Mouse (Mus musculus) heart, embryonic 12.5 days (tissue): Measurements from ENCODE around the gene Acvr1b. TPM values are rescaled to one million over a fixed set of nuclear protein-coding genes. Genes with fewer than 3 reads are reported as not detected.

Experiments used
- ATAC-seq: fragments of 200-750 bp; cut with Nextera tagmentation; 2 replicates; pipeline ENCODE4 v1.8.0; 2017; ENCODE audit warnings: moderate TSS enrichment, moderate library complexity; ENCODE audit not compliant: insufficient number of reproducible peaks, low FRiP score
- H3K27ac ChIP-seq: fragments of 300-500 bp; sonication (generic); 2 replicates; pipeline ENCODE4 v1.5.1; 2016; ENCODE audit warnings: mild to moderate bottlenecking, moderate library complexity; ENCODE audit not compliant: poor library complexity, severe bottlenecking
- H3K27me3 ChIP-seq: fragments of 300-500 bp; sonication (generic); replicated peaks from 2 replicates; pipeline ENCODE4 v1.6.1; 2016; ENCODE audit warnings: mild to moderate bottlenecking, moderate library complexity
- H3K36me3 ChIP-seq: fragments of 300-500 bp; sonication (generic); 2 replicates; pipeline ENCODE4 v1.6.1; 2016; ENCODE audit warnings: mild to moderate bottlenecking, moderate library complexity
- H3K4me1 ChIP-seq: fragments of 300-500 bp; sonication (generic); replicated peaks from 2 replicates; pipeline ENCODE4 v1.6.1; 2016; ENCODE audit warnings: mild to moderate bottlenecking
- H3K4me2 ChIP-seq: fragments of 300-500 bp; sonication (generic); 2 replicates; pipeline ENCODE4 v1.6.1; 2016; ENCODE audit warnings: mild to moderate bottlenecking, moderate library complexity
- H3K4me3 ChIP-seq: fragments of 300-500 bp; sonication (generic); 2 replicates; pipeline ENCODE4 v1.5.1; 2016; ENCODE audit warnings: mild to moderate bottlenecking
- H3K9ac ChIP-seq: fragments of 300-500 bp; sonication (generic); 2 replicates; pipeline ENCODE4 v1.6.1; 2016; ENCODE audit warnings: mild to moderate bottlenecking, moderate library complexity
- H3K9me3 ChIP-seq: fragments of 300-500 bp; sonication (generic); replicated peaks from 2 replicates; pipeline ENCODE4 v1.6.1; 2016; ENCODE audit warnings: mild to moderate bottlenecking, moderate library complexity
- WGBS: fragments of 180-500 bp; shearing (Covaris S2); methylation state at CpG from one replicate; pipeline ENCODE4 v1.1.7; 2016; 5-methylcytosine and 5-hydroxymethylcytosine counted together
- polyA plus RNA-seq: library from polyadenylated mRNA; unstranded; fragments of >200 nt; fragmentation: Nextera tagmentation; extraction: Ambion mirVana; gene quantifications from 2 replicates; pipeline ENCODE4 v1.2.1, GENCODE M21; 2016

Gene Acvr1b
- 6.8 TPM in 2 replicates for polyA plus RNA-seq

DNA sequence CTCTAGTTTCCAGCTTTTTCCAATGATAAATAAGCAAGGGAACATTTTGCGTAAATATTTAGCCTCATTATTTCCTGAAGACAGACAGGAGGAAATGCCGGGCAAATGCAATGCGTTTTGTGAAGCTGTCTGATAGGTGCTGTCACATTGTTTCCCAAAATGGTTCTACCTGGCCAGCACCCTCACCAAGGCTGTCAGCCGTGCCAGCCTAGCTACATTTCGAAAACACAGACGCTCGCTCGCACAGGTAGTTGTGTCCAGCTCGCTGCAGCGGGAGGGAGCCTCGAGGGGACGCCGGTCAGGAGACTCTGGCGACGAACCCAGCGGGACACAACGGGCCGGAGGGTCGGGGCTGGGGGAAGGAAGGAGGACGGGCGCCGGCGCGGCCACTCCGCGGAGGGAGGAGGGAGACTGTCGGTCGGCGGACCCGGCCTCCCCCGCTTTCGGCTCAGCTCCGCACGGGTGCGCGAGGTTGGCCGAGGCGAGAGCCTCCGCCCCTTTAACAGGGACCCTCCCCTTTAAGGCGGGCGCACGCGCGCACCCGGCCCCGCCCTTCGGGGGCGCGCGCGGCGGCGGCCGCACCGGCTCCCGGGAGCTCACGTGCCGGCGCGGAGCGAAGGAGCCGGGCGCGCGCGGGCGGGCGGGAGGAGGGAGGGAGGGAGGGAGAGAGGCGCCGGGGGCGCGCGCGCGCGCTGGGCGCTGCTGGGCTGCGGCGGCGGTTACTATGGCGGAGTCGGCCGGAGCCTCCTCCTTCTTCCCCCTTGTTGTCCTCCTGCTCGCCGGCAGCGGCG, at the start of gene Acvr1b:
Acvr1b (plus strand) TSS at position 647 of the 791 bp plus-strand sequence.
- Histone ChIP-seq H3K27me3 (no peaks in the 10 kb centered on the region), H3K4me2 (peak within 1 kb of the TSS; percentile 98), H3K36me3 (no peaks in the 10 kb centered on the region), H3K4me1 (peaks cover 45% of the 10 kb centered on the region), H3K9me3 (no peaks in the 10 kb centered on the region), H3K4me3 (peak within 1 kb of the TSS; percentile 94), H3K27ac (peak within 1 kb of the TSS; percentile 80), H3K9ac (peak within 1 kb of the TSS; percentile 98)
- ATAC-seq, result peak; percentile 93
- under 1% methylated on average over 37 of the region's 87 CpGs for WGBS

DNA sequence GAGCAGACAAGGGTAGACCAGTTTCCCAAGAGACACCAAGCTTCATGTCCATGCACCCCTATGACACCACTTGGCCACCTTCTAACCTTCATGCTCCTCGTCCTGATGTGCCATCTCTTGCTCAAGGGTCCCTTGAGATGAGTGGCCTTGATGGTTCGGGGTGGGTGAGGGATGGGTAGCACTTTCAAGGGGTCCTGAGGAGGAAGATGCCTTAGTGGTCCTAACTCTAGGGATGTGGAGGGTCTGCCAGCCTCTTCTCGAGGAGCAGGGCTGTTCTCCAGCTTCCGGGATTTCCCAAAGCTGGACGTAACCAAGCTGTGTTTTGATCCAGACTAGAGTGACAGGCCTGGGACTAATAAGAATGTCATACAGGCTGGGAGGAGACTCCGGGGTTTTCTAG, 48.3 kb upstream of the Acvr1b start:
- no peaks in the 10 kb centered on the region for H3K9me3 ChIP-seq
- no peak overlapping the region for H3K27ac ChIP-seq
- ATAC-seq, result no peak
- H3K4me3 ChIP-seq, result no peak overlapping the region
- no peak overlapping the region for H3K9ac ChIP-seq
- 81% methylated on average over 6 of the region's 6 CpGs for WGBS
- no peaks in the 10 kb centered on the region for H3K36me3 ChIP-seq
- H3K27me3 ChIP-seq, result peaks cover 51% of the 10 kb centered on the region
- H3K4me1 ChIP-seq, result peaks cover 26% of the 10 kb centered on the region
- no peak overlapping the region for H3K4me2 ChIP-seq

DNA sequence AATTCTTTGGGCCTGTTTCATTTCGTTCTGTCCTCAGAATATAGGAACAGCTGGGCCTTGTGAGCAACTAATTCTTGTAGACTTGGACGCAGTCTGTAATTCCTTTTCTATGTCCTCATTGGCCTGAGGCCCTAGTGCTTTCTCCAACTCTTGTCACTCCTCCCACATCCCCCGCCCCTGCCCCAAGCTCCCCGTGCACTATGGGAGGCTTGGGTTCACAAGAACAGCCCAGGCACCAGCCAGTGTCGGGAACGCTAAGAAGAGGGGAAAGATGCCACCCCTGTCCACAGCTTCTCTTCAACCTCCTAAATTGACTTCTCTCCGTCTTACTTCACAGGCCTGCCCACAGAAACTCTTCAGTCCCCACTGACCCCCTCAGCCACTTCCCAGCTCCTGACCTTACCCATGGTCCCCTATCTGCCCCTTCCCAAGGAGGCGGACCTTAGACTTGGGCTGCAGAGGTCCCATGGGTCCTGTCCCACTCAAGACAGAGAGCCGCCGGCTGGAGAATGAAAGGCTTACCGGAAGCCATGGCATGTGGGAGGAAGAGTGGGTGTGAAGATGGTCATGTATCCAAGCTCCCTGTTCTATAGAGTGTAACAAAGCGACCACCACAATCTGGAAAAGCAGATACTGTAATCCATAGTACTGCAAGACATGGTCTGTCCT, 46.9 kb upstream of the Acvr1b start:
- Histone ChIP-seq H3K9ac (no peak overlapping the region), H3K27me3 (peaks cover 51% of the 10 kb centered on the region), H3K4me1 (peaks cover 37% of the 10 kb centered on the region), H3K36me3 (no peaks in the 10 kb centered on the region), H3K4me2 (no peak overlapping the region), H3K9me3 (no peaks in the 10 kb centered on the region), H3K27ac (no peak overlapping the region), H3K4me3 (no peak overlapping the region)
- 65% methylated on average over 12 of the region's 12 CpGs for WGBS
- no peak for ATAC-seq

DNA sequence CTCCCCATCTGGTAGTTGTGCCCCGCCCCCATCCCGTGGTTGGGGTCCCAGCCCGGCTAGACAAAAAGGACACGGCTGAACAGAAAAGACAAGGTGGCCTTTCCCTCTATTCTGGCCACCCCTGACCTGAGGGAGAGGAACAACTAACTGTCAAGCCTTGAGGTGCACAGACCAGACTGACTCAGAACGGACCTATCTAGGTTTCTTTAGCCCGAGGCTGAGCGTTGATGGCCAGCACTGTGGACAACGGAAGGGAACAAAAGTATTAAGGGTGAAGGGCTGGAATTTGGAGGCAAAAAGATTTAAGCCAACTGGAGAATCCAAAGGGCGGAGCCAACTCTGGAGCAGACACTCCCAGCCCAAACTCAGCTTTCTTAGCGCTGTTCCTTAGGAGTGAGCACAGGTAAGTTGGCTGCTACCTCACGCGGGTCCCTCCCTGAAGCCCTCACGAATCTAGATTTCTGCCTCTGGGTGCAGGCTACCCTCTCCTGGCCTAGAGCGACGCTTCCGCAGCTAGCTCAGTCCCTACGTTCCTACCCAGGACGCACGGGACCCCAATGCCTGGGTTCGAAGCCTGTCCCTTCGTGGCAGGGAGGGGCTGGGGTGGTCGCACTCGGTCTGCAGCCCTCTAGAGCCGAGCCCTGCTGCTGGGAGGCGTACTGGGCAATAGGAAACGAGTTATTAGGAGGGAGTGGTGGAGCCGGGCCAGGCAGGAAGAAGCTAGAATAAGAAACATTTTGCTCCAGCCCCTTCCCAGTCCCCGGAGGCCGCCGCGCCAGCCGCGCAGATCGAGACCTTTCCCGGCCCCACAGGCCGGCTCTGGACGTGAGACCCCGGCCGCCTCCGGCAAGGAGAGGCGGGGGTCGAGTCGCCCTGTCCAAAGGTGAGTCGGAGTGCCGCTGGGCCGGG, 45.4 kb upstream of the Acvr1b start, which contains the start of gene Acvrl1:
Acvrl1 (plus strand) TSS at position 342 of the 909 bp plus-strand sequence.
- no peak for ATAC-seq
- peak within 1 kb of the TSS; percentile 46 for H3K4me3 ChIP-seq
- peak within 1 kb of the TSS; percentile 75 for H3K4me2 ChIP-seq
- H3K27me3 ChIP-seq, result peaks cover 59% of the 10 kb centered on the region
- WGBS, result 5% methylated on average over 46 of the region's 46 CpGs
- no peaks in the 10 kb centered on the region for H3K9me3 ChIP-seq
- no peaks in the 10 kb centered on the region for H3K36me3 ChIP-seq
- H3K4me1 ChIP-seq, result peaks cover 32% of the 10 kb centered on the region
- peak within 1 kb of the TSS; percentile 62 for H3K9ac ChIP-seq
- no peak within 1 kb of the TSS for H3K27ac ChIP-seq

DNA sequence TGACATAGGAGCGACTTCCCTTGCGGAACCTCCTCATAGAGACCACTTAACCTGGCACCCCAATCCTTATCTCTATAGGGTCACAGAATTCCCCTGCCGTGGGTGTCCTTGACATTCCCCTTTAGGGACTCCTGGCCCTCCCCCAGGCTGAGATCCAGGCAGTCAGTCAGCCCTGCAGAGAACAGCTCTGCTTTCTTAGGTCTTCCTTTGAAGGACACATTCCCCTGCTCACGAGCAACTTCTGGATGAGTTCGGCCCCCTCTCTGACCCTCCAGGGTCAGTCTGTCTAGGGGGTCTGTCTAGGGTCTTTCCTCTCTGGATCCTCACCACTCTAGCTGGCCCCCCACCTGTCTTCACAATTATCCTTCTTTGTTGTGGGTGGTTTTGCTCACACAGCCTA, 44.5 kb upstream of the Acvr1b start:
- peaks cover 59% of the 10 kb centered on the region for H3K27me3 ChIP-seq
- no peak for ATAC-seq
- no peaks in the 10 kb centered on the region for H3K36me3 ChIP-seq
- H3K27ac ChIP-seq, result no peak overlapping the region
- H3K4me1 ChIP-seq, result peaks cover 40% of the 10 kb centered on the region
- H3K4me3 ChIP-seq, result peak overlapping the region; percentile 46
- WGBS, result 16% methylated on average over 5 of the region's 5 CpGs
- peak overlapping the region; percentile 75 for H3K4me2 ChIP-seq
- H3K9ac ChIP-seq, result peak overlapping the region; percentile 62; the same call in 1 of the 2 replicates
- no peaks in the 10 kb centered on the region for H3K9me3 ChIP-seq

DNA sequence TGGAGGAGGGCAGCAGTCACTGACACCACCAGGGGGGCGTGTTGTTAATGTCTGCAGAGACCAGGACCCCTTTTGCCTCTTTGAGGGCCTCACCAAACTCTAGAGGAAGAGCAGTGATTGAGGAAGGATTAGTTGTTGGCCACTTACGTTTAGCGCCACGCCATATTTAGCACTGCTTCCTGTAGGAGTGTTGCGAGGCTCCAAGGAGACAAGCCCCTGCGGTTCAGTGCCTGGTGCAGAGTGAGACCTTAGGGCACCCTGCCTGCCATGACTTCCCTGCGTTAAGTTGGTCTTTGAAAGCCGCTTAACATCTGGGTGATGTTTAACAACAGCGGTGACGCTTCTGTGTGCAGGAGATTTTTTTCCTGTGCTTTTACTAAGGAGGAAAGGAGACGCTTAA, 42.4 kb upstream of the Acvr1b start:
- Histone ChIP-seq H3K9ac (no peak overlapping the region), H3K4me2 (peak overlapping the region; percentile 42), H3K4me1 (peaks cover 50% of the 10 kb centered on the region), H3K27me3 (peaks cover 61% of the 10 kb centered on the region), H3K27ac (no peak overlapping the region), H3K4me3 (peak overlapping the region; percentile 3), H3K9me3 (no peaks in the 10 kb centered on the region), H3K36me3 (no peaks in the 10 kb centered on the region)
- ATAC-seq, result no peak
- 13% methylated on average over 11 of the region's 11 CpGs for WGBS

DNA sequence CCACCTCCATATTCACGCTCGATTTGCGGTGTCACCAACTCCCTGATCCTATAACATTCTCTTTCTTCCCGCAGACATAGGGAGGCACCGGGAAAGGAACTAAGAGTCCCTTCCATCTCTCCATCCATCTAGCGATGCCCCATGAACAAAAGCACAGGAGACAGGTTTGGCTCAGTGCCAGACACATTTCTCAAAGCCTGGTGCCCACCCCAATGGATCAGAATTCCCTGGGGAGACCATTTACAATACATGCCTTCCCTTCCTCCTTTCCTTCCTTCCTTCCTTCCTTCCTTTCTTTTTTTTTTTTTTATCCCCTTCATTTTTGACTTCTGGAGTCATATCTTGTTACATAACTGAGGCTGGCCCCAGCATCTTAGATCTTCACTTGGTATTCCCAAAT, 41.8 kb upstream of the Acvr1b start:
- WGBS, result 58% methylated on average over 6 of the region's 6 CpGs
- Histone ChIP-seq H3K9me3 (no peaks in the 10 kb centered on the region), H3K36me3 (no peaks in the 10 kb centered on the region), H3K9ac (no peak overlapping the region), H3K27ac (no peak overlapping the region), H3K27me3 (peaks cover 60% of the 10 kb centered on the region), H3K4me2 (peak overlapping the region; percentile 42), H3K4me3 (no peak overlapping the region), H3K4me1 (peaks cover 50% of the 10 kb centered on the region)
- ATAC-seq, result no peak

DNA sequence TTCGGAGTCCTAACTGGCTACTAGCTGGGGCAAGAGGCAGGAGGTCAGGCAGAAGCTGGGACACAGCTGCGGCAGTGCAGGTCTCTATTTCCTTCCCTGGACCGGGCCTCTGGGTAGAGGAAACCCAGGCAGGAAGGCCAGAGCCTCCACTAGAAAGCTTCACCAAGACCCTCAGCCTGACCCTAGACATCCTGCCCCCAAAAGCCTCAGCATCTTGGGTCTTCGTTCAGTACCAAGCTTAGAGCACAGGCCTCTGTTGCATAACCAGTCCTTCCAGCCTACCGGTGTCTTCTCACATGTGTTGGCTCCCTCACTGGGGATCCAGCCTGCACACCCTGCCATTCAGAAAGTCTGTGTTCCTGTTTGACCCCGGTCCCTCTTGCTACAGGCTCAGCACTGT, 41.1 kb upstream of the Acvr1b start:
- no peak overlapping the region for H3K9ac ChIP-seq
- WGBS, result 63% methylated on average over 6 of the region's 6 CpGs
- no peaks in the 10 kb centered on the region for H3K36me3 ChIP-seq
- no peak for ATAC-seq
- no peak overlapping the region for H3K27ac ChIP-seq
- H3K9me3 ChIP-seq, result no peaks in the 10 kb centered on the region; the same call in 1 of the 2 replicates
- no peak overlapping the region for H3K4me2 ChIP-seq
- no peak overlapping the region for H3K4me3 ChIP-seq
- H3K4me1 ChIP-seq, result peaks cover 50% of the 10 kb centered on the region
- peaks cover 60% of the 10 kb centered on the region for H3K27me3 ChIP-seq

DNA sequence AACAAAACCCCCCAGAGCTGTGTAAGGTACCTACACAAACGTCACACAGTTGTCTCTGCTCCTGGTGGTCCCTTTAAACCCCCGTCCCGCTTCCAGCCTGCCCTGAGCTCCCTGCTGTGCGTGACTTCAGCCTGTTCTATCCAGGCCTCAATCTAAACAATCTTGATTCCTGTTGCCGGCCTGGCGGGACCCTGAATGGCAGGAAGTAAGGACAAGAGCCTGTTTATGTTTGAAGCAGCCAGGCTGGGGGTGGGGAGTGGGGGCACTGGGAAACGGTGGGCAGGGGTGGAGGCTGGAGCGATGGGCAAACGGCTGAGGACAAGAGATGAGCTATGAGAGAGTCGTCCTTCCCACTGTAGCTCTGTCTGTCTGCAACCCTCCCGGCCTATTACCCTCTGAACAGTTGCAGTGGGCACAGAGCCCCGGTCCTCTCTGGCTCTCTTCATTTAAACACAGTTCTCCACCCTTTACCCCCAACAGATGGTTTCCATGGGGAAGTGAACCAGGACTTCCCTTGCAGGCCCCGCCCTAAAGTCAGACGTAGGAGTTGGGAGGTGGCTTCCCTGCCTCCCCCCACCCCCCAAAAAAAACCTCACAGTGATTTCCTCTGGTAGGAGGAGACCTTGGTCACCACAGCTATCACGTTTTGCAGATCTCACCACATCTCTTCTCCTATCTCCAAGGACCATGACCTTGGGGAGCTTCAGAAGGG, 39.7 kb upstream of the Acvr1b start:
- Histone ChIP-seq H3K4me2 (peak overlapping the region; percentile 37), H3K4me3 (no peak overlapping the region), H3K9me3 (no peaks in the 10 kb centered on the region; the same call in 1 of the 2 replicates), H3K9ac (no peak overlapping the region), H3K36me3 (no peaks in the 10 kb centered on the region), H3K4me1 (peaks cover 48% of the 10 kb centered on the region), H3K27me3 (peaks cover 59% of the 10 kb centered on the region), H3K27ac (no peak overlapping the region)
- 26% methylated on average over 15 of the region's 15 CpGs for WGBS
- ATAC-seq, result 0 out of 2 replicates have a peak, but pooled peaks have one; percentile 15

DNA sequence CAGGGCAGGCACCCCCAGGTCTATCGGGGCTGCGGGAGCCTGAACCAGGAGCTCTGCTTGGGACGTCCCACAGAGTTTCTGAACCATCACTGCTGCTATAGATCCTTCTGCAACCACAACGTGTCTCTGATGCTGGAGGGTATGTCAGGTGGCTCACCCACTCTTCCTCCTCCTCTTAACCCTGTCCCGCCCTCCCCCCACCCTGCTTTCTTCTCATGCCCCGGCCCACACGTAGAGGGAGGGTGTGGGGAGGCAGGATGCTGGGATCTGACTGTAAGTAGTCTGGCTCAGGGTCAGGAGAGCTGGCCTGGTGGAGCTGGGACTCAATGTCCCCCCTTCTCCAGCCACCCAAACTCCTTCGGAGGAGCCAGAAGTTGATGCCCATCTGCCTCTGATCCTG, 38.5 kb upstream of the Acvr1b start:
- H3K9ac ChIP-seq, result no peak overlapping the region
- no peak overlapping the region for H3K4me3 ChIP-seq
- peaks cover 52% of the 10 kb centered on the region for H3K4me1 ChIP-seq

More for the DNA sequence above, 38.5 kb upstream of the Acvr1b start:
- ATAC-seq, result no peak
- Histone ChIP-seq H3K9me3 (no peaks in the 10 kb centered on the region; the same call in 1 of the 2 replicates), H3K27me3 (peaks cover 50% of the 10 kb centered on the region), H3K4me2 (no peak overlapping the region), H3K27ac (no peak overlapping the region), H3K36me3 (no peaks in the 10 kb centered on the region)
- WGBS, result 52% methylated on average over 8 of the region's 8 CpGs
